Mouse (Mus musculus): ENCODE measurements around the gene Cntnap5a. TPM values are rescaled to one million over a fixed set of nuclear protein-coding genes. Genes with fewer than 3 reads are reported as not detected.

Gene Cntnap5a
- total and polyA plus RNA-seq, 2 experiments from 2014 or later: 2.8 to 17.2 TPM

DNA sequence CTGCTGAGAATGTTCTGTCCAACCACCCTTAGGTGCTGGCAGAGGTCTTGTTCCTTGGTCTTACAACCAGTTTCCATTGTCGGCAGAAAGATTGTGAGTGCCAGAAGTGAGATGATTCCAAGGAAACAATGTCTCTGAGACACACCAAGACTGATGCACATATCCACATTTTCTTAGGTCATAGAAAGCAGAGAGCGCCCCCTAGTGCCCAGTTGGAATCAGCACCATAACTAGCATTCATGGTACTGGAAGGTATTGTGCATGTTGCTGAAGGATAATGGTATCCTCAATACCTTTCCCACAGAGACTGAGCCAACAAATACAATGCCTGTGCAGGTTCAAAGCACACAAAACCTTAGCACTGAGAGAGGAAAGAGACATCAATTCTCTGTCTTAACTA, 793.1 kb downstream of the Cntnap5a start:
- Histone ChIP-seq H3K27ac (no peak overlapping the region), H3K36me3 (ENCODE audit: insufficient read depth, low read length) (no peaks in the 10 kb centered on the region), H3K9ac (replicated peaks; ENCODE audit: low read length) (no peak overlapping the region), H3K4me1 (ENCODE audit: insufficient read depth, low read length) (no peaks in the 10 kb centered on the region), H3K27me3 (ENCODE audit: insufficient read depth, low read length) (no peaks in the 10 kb centered on the region), H3K9me3 (ENCODE audit: low read length) (no peaks in the 10 kb centered on the region), H3K4me2 (ENCODE audit: low read depth, low read length) (no peak overlapping the region), H3K4me3 (ENCODE audit: low read length) (no peak overlapping the region)
- DNase-seq (ENCODE audit: low spot score) (peak; percentile 70), ATAC-seq (no peak)
- TF ChIP-seq CTCF (IDR thresholded peaks at IDR 0.05; ENCODE audit: low read depth): peak; percentile 76
- WGBS: 13% methylated on average over 2 of the region's 2 CpGs

DNA sequence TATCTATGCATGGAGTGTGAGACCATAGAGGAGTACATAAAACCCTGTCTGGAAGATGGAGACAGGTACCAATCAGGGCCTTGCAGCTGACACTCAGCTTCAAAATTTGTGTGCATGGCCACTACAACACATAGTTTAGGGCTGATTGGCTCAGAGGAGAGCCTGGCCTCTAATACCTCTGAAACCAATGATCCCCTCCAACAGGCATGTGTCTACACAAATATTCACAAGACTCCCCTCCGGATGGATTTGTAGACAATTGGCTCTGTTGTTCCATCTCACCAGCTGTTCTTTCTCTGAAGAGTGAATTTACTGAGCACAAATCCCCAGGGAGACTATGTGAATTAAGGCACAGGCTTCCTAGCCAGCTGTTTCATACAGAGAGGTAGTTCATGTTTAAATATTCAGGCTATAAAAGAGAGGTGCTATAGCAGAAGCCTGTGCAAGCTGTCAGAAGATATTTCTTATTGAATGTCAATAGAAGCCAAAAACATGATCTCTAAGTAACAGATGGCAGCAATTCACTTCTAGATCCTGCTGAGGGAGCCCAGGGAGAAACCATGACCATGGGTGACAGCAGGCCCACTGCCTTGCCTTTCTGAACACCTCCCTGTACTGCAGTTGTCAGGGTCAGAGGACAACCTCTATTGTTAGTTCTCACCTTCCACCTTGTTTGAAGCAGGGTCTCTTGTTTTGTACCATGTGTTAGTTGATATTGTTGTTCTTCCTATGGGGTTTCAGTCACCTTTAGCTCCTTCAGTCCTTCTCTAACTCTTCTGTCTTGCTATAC, 804.4 kb downstream of the Cntnap5a start:
- Histone ChIP-seq H3K4me2 (ENCODE audit: low read depth, low read length) (no peak overlapping the region), H3K4me3 (ENCODE audit: low read length) (no peak overlapping the region), H3K36me3 (ENCODE audit: insufficient read depth, low read length) (no peaks in the 10 kb centered on the region), H3K27ac (no peak overlapping the region), H3K4me1 (ENCODE audit: insufficient read depth, low read length) (no peaks in the 10 kb centered on the region), H3K27me3 (ENCODE audit: insufficient read depth, low read length) (no peaks in the 10 kb centered on the region), H3K9ac (replicated peaks; ENCODE audit: low read length) (no peak overlapping the region), H3K9me3 (ENCODE audit: low read length) (no peaks in the 10 kb centered on the region)
- TF ChIP-seq CTCF (IDR thresholded peaks at IDR 0.05; ENCODE audit: low read depth): no peak
- DNase-seq (ENCODE audit: low spot score) (peak; percentile 10), ATAC-seq (no peak)
- WGBS: 33% methylated on average over 1 of the region's 1 CpGs

DNA sequence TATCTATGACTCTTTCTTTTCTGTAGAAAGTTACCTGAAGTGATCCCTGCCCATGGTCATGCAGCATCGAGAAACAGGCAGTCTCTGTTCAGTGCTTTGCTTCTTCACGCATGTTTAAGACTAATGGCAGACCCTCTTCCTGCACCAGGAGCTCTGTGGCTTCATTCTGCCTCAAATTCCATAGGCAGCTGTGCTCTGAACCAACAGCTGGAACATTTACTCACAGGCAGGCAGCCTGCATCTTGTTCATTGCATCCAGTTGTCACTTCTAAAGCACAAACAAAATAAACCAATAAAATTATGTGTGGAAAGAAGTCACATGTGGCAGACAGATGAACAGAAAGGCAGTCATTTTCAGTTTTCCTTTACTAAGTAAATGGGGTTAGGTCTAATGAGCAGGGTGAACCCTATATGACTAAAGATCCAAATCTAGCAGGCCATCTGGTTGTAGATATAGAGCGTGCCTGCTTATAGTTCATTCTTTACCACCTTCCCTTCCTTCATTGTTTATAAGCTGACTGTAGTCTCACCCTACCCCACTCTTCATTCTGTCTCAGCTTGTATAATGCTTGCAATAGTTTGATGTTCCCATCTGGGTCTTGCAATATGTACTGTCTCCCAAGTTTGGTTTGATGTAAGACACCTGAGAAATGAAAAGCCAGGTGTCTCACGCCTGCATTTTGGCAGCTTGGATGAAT, 893.6 kb downstream of the Cntnap5a start:
- peak; percentile 22 for DNase-seq (ENCODE audit: low spot score)
- no peak overlapping the region for H3K4me3 ChIP-seq (ENCODE audit: low read length)
- H3K4me2 ChIP-seq (ENCODE audit: low read depth, low read length): no peak overlapping the region
- no peaks in the 10 kb centered on the region for H3K27me3 ChIP-seq (ENCODE audit: insufficient read depth, low read length)
- no peaks in the 10 kb centered on the region for H3K4me1 ChIP-seq (ENCODE audit: insufficient read depth, low read length)
- H3K36me3 ChIP-seq (ENCODE audit: insufficient read depth, low read length): no peaks in the 10 kb centered on the region
- H3K9ac ChIP-seq (replicated peaks; ENCODE audit: low read length): no peak overlapping the region
- ATAC-seq: no peak
- no peak overlapping the region for H3K27ac ChIP-seq
- WGBS: 72% methylated on average over 4 of the region's 4 CpGs
- no peaks in the 10 kb centered on the region for H3K9me3 ChIP-seq (ENCODE audit: low read length)
- TF ChIP-seq CTCF (IDR thresholded peaks at IDR 0.05; ENCODE audit: low read depth): no peak

DNA sequence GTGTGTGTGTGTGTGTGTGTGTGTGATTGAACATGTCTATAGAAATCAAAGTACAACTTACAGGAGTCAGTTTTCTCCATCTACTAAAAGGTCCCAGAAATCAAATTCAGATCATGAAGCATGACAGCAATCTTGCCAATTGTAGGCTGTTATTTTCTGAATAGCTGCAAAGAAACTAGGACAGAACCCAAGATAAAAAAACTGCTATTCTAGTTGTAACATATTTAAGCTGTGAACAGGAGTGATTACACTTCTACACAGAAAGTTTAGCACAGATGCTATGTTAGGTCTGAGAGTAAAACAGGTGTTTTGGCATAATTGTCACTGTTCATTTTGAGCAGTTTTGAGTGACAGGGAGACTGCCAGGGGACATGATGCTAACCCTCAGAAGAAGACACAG, 931.7 kb downstream of the Cntnap5a start:
- Histone ChIP-seq H3K9ac (replicated peaks; ENCODE audit: low read length) (no peak overlapping the region), H3K9me3 (ENCODE audit: low read length) (no peaks in the 10 kb centered on the region), H3K27me3 (ENCODE audit: insufficient read depth, low read length) (no peaks in the 10 kb centered on the region), H3K4me3 (ENCODE audit: low read length) (no peak overlapping the region), H3K36me3 (ENCODE audit: insufficient read depth, low read length) (no peaks in the 10 kb centered on the region), H3K4me2 (ENCODE audit: low read depth, low read length) (no peak overlapping the region), H3K4me1 (ENCODE audit: insufficient read depth, low read length) (no peaks in the 10 kb centered on the region), H3K27ac (no peak overlapping the region)
- TF ChIP-seq CTCF (IDR thresholded peaks at IDR 0.05; ENCODE audit: low read depth): no peak
- no peak for DNase-seq (ENCODE audit: low spot score)
- no peak for ATAC-seq

Small RNA genes lying within 50 kb of the gene (microRNA-seq; reads per million reads assigned to microRNA genes)
- 0 reads per million in 2 experiments for gene Gm23393
